Mouse (Mus musculus) CH12.LX (cell line): ENCODE data around the gene Rtkn2. TPM values are rescaled to one million over a fixed set of nuclear protein-coding genes. Genes with fewer than 3 reads are reported as not detected.

Experiments
- DNase-seq: peaks from one replicate; pipeline ENCODE4 v3.0.0-alpha.2; 2013; ENCODE audit errors: extremely low read depth
- H3K27ac ChIP-seq: 2 replicates; pipeline ENCODE4 v1.5.1; 2012; ENCODE audit warnings: low read depth, mild to moderate bottlenecking, control low read depth, moderate library complexity; ENCODE audit not compliant: insufficient read depth
- H3K27me3 ChIP-seq: replicated peaks from 2 replicates; pipeline ENCODE3; 2012; ENCODE audit warnings: inconsistent platforms
- H3K36me3 ChIP-seq, 2 experiments: replicated peaks in 1 of 2; 2 replicates each; pipeline versions ENCODE3 to v1.6.1; 2012; ENCODE audit warnings: inconsistent platforms in 1 of 2, low read length in 1 of 2, mild to moderate bottlenecking in 1 of 2, mixed read lengths in 1 of 2, moderate library complexity in 1 of 2; ENCODE audit not compliant: control insufficient read depth in 1 of 2, insufficient read depth in 1 of 2
- H3K4me1 ChIP-seq, 2 experiments: 2 replicates each; pipeline ENCODE4 v1.6.1; 2012; ENCODE audit warnings: inconsistent platforms in 1 of 2, moderate library complexity in 1 of 2; ENCODE audit not compliant: insufficient read depth in 2 of 2, control insufficient read depth in 1 of 2
- H3K4me2 ChIP-seq: 2 replicates; pipeline ENCODE4 v1.6.1; 2012; ENCODE audit warnings: low read depth, mild to moderate bottlenecking, control low read depth; ENCODE audit not compliant: poor library complexity, insufficient read depth, severe bottlenecking
- H3K4me3 ChIP-seq, 3 experiments: fragments of 150-350 bp in 1 of 3; sonication (generic) in 1 of 3; replicated peaks in 1 of 3; 2 replicates each; pipeline versions ENCODE3 to v1.5.1; 2011 to 2012; ENCODE audit warnings: low read depth in 2 of 3, low read length in 2 of 3, mild to moderate bottlenecking in 2 of 3, moderate library complexity in 2 of 3, control low read depth in 1 of 3, improper control_type of control experiment in 1 of 3, inconsistent platforms in 1 of 3, mixed read lengths in 1 of 3; ENCODE audit not compliant: poor library complexity in 1 of 3
- H3K79me2 ChIP-seq: replicated peaks from 2 replicates; pipeline ENCODE4 v1.6.1; 2012; ENCODE audit warnings: mild to moderate bottlenecking, moderate library complexity; ENCODE audit not compliant: control insufficient read depth, poor library complexity, insufficient read depth, severe bottlenecking; ENCODE audit errors: extremely low read depth
- H3K9ac ChIP-seq: 2 replicates; pipeline ENCODE4 v1.6.1; 2012; ENCODE audit warnings: low read depth, mild to moderate bottlenecking, control low read depth, moderate library complexity; ENCODE audit not compliant: insufficient read depth
- H3K9me3 ChIP-seq: replicated peaks from 2 replicates; pipeline ENCODE3; 2012; ENCODE audit warnings: low read length, inconsistent platforms, mixed read lengths
- CHD2 ChIP-seq: IDR thresholded peaks from 2 replicates; pipeline ENCODE4 v1.6.1; 2011; ENCODE audit warnings: low read length, improper control_type of control experiment
- CTCF ChIP-seq, 2 experiments: IDR thresholded peaks in 1 of 2; conservative IDR thresholded peaks in 1 of 2; 2 replicates each; pipeline ENCODE4 v1.5.1; 2011 to 2012; ENCODE audit warnings: low read depth in 2 of 2, low read length in 2 of 2, improper control_type of control experiment in 1 of 2, inconsistent platforms in 1 of 2, mild to moderate bottlenecking in 1 of 2, moderate library complexity in 1 of 2
- EP300 ChIP-seq: IDR thresholded peaks from 2 replicates; pipeline ENCODE4 v1.6.1; 2011; ENCODE audit warnings: low read length, improper control_type of control experiment
- ETS1 ChIP-seq: conservative IDR thresholded peaks from 2 replicates; pipeline ENCODE4 v1.6.1; 2012; ENCODE audit warnings: low read depth, mild to moderate bottlenecking, inconsistent platforms, low read length, improper control_type of control experiment, moderate library complexity
- GABPA ChIP-seq: IDR thresholded peaks from 2 replicates; pipeline ENCODE4 v1.6.1; 2012; ENCODE audit warnings: low read depth, low read length, improper control_type of control experiment, inconsistent platforms; ENCODE audit not compliant: insufficient replicate concordance
- IRF4 ChIP-seq: IDR thresholded peaks from 2 replicates; pipeline ENCODE4 v1.6.1; 2014; ENCODE audit warnings: low read depth, mild to moderate bottlenecking, inconsistent platforms, low read length, improper control_type of control experiment
- JUN ChIP-seq: IDR thresholded peaks from 2 replicates; pipeline ENCODE4 v1.6.1; 2011; ENCODE audit warnings: low read depth, mild to moderate bottlenecking, low read length, improper control_type of control experiment, moderate library complexity; ENCODE audit not compliant: insufficient read depth
- KAT2A ChIP-seq: IDR thresholded peaks from 2 replicates; pipeline ENCODE4 v1.6.1; 2012; ENCODE audit warnings: low read length, improper control_type of control experiment, inconsistent platforms; ENCODE audit not compliant: insufficient replicate concordance
- MAX ChIP-seq: IDR thresholded peaks from 2 replicates; pipeline ENCODE4 v1.6.1; 2011; ENCODE audit warnings: low read length, improper control_type of control experiment
- MEF2A ChIP-seq: IDR thresholded peaks from 2 replicates; pipeline ENCODE4 v1.6.1; 2014; ENCODE audit warnings: low read depth, mild to moderate bottlenecking, inconsistent platforms, low read length, improper control_type of control experiment, borderline replicate concordance
- MXI1 ChIP-seq: IDR thresholded peaks from 2 replicates; pipeline ENCODE4 v1.6.1; 2011; ENCODE audit warnings: mild to moderate bottlenecking, low read depth, low read length, improper control_type of control experiment
- MYC ChIP-seq: IDR thresholded peaks from 2 replicates; pipeline ENCODE4 v1.6.1; 2011; ENCODE audit warnings: low read depth, mild to moderate bottlenecking, improper control_type of control experiment, low read length
- NRF1 ChIP-seq: IDR thresholded peaks from 2 replicates; pipeline ENCODE4 v1.6.1; 2014; ENCODE audit warnings: low read depth, mild to moderate bottlenecking, inconsistent platforms, low read length, improper control_type of control experiment, moderate library complexity
- POLR2AphosphoS2 ChIP-seq: IDR thresholded peaks from 2 replicates; pipeline ENCODE4 v1.6.1; 2011; ENCODE audit warnings: low read depth, low read length, improper control_type of control experiment
- RAD21 ChIP-seq: IDR thresholded peaks from 2 replicates; pipeline ENCODE4 v1.6.1; 2011; ENCODE audit warnings: low read depth, mild to moderate bottlenecking, low read length, improper control_type of control experiment, moderate library complexity
- RCOR1 ChIP-seq: conservative IDR thresholded peaks from 2 replicates; pipeline ENCODE4 v1.6.1; 2012; ENCODE audit warnings: low read depth, mild to moderate bottlenecking, inconsistent platforms, low read length, improper control_type of control experiment
- TBP ChIP-seq: conservative IDR thresholded peaks from 2 replicates; pipeline ENCODE4 v1.6.1; 2011; ENCODE audit warnings: low read depth, low read length, improper control_type of control experiment
- TCF12 ChIP-seq: IDR thresholded peaks from 2 replicates; pipeline ENCODE4 v1.6.1; 2014; ENCODE audit warnings: low read depth, mild to moderate bottlenecking, inconsistent platforms, low read length, improper control_type of control experiment
- UBTF ChIP-seq: IDR thresholded peaks from 2 replicates; pipeline ENCODE4 v1.6.1; 2012; ENCODE audit warnings: low read depth, mild to moderate bottlenecking, inconsistent platforms, low read length, improper control_type of control experiment, moderate library complexity
- USF2 ChIP-seq: conservative IDR thresholded peaks from 2 replicates; pipeline ENCODE4 v1.6.1; 2011; ENCODE audit warnings: low read depth, low read length, improper control_type of control experiment
- ZC3H11A ChIP-seq: IDR thresholded peaks from 2 replicates; pipeline ENCODE4 v1.6.1; 2012; ENCODE audit warnings: low read depth, mild to moderate bottlenecking, inconsistent platforms, low read length, improper control_type of control experiment
- ZKSCAN1 ChIP-seq: IDR thresholded peaks from 2 replicates; pipeline ENCODE4 v1.6.1; 2012; ENCODE audit warnings: low read depth, inconsistent platforms, low read length, improper control_type of control experiment, borderline replicate concordance
- ZMIZ1 ChIP-seq: IDR thresholded peaks from 2 replicates; pipeline ENCODE4 v1.6.1; 2012; ENCODE audit warnings: low read depth, mild to moderate bottlenecking, inconsistent platforms, low read length, improper control_type of control experiment
- dilution Hi-C: fragments of 300-500 bp; cut with MboI; formaldehyde crosslinking; loops from 2 replicates; pipeline ENCODE4 v1.14.3; 2020; ENCODE audit warnings: low sequenced_read_pairs; ENCODE audit not compliant: extremely low pct_unique_long_range_greater_than_20kb, extremely low pct_ligation_motif_present
- in situ Hi-C: fragments of 300-500 bp; cut with MboI; formaldehyde crosslinking; loops from 3 replicates; pipeline ENCODE4 v1.14.3; 2019; ENCODE audit warnings: low sequenced_read_pairs, low pct_ligation_motif_present, low pct_unique_long_range_greater_than_20kb, mixed read lengths
- polyA plus RNA-seq: library from polyadenylated mRNA; unstranded; fragments of >175 nt; gene quantifications from 2 replicates; pipeline ENCODE4 v1.2.1, GENCODE M21; 2012; ENCODE audit warnings: low read depth; ENCODE audit not compliant: insufficient read length
- total RNA-seq, 2 experiments: library from RNA; depleted of rRNA; stranded (reverse); fragments of 300-350 nt in 1 of 2; fragments of >200 nt in 1 of 2; gene quantifications; 2 replicates each; pipeline ENCODE4 v1.2.3; 2012 to 2014

Rtkn2 gene
- total and polyA plus RNA-seq, 3 experiments = 0.59 to 0.93 (median 0.59) TPM

GRCm38 (mm10) chr10:68064571-68064970 is 85.2 kb downstream of the Rtkn2 start:
- Histone ChIP-seq H3K4me1 (peaks cover 2 to 12% of the 10 kb centered on the region in 2 experiments; a peak in 3 of 4 replicates), H3K4me3 (no peak overlapping the region), H3K27me3 (no peaks in the 10 kb centered on the region), H3K79me2 (no peaks in the 10 kb centered on the region), H3K4me2 (no peak overlapping the region), H3K9ac (no peak overlapping the region), H3K9me3 (no peaks in the 10 kb centered on the region), H3K36me3 (no peaks in the 10 kb centered on the region), H3K27ac (no peak overlapping the region)
- DNase-seq = no peak
- in situ Hi-C loops (no loop called here), dilution Hi-C loops (no loop called here)
- TF ChIP-seq KAT2A = no peak
- TF ChIP-seq UBTF = no peak
- no peak for TF ChIP-seq CTCF (conservative IDR thresholded peaks at IDR 0.05 in 1 of 2, IDR thresholded peaks at IDR 0.05 in 1 of 2; ENCODE audit: low read depth in 2 of 2, low read length in 2 of 2)
- TF ChIP-seq IRF4 = no peak
- no peak for TF ChIP-seq USF2
- TF ChIP-seq RAD21 = no peak
- TF ChIP-seq ETS1 = no peak
- no peak for TF ChIP-seq TCF12
- no peak for TF ChIP-seq POLR2AphosphoS2
- no peak for TF ChIP-seq JUN
- TF ChIP-seq ZMIZ1 = no peak
- no peak for TF ChIP-seq GABPA
- TF ChIP-seq TBP = no peak
- TF ChIP-seq ZKSCAN1 = no peak
- no peak for TF ChIP-seq EP300
- no peak for TF ChIP-seq RCOR1
- no peak for TF ChIP-seq CHD2
- no peak for TF ChIP-seq MXI1
- TF ChIP-seq MAX = no peak

GRCm38 (mm10) chr10:68066173-68066572 is 86.8 kb downstream of the Rtkn2 start:
- Histone ChIP-seq H3K4me3 (no peak overlapping the region), H3K4me1 (peaks cover 2 to 12% of the 10 kb centered on the region in 2 experiments; a peak in 3 of 4 replicates), H3K9ac (no peak overlapping the region), H3K4me2 (no peak overlapping the region), H3K27ac (no peak overlapping the region), H3K79me2 (no peaks in the 10 kb centered on the region), H3K9me3 (no peaks in the 10 kb centered on the region), H3K36me3 (no peaks in the 10 kb centered on the region), H3K27me3 (no peaks in the 10 kb centered on the region)
- in situ Hi-C loops (no loop called here), dilution Hi-C loops (no loop called here)
- DNase-seq = no peak
- no peak for TF ChIP-seq ZC3H11A
- TF ChIP-seq EP300 = no peak
- TF ChIP-seq KAT2A = no peak
- no peak for TF ChIP-seq NRF1
- no peak for TF ChIP-seq JUN
- no peak for TF ChIP-seq MEF2A
- TF ChIP-seq RCOR1 = no peak
- TF ChIP-seq MYC = no peak
- TF ChIP-seq IRF4 = no peak
- TF ChIP-seq TCF12 = no peak
